Mouse (Mus musculus): Measurements from ENCODE around the gene Gpr19.

DNA sequence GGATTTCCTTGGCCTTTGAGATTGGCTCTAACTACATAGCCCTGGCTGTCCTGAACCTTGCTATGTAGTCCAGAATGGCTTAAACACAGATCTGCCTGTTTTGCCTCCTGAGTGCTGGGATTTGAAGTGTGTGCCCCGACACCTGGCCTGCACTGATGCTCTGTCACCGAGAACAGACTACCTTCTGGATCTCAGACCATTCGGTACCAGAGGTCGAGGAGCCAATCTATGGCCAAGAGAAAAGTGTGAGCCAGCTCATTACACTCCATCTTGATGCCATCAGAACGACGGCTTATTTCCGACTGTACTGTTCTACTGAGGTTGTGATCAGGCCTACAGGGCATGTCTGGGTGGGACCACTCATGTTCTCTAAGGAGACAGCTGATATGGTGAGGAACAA, 32.3 kb downstream of the Gpr19 start:
- TF ChIP-seq POLR2A (IDR thresholded peaks at IDR 0.05; ENCODE audit: borderline replicate concordance, control insufficient read depth, low read depth, low read length) (no peak), CTCF (IDR thresholded peaks at IDR 0.05; ENCODE audit: control insufficient read depth, insufficient read depth, low read length) (no peak)

Data from bone marrow, adult 2 months (tissue).